Mouse (Mus musculus) megakaryocyte, embryonic 14.5 days (primary cell): Measurements from ENCODE around the gene Sf3b5.

Experiments
- FLI1 ChIP-seq: IDR thresholded peaks from 2 replicates; pipeline ENCODE4 v1.6.1; 2012; ENCODE audit warnings: low read length, inconsistent platforms, mixed read lengths
- GATA1 ChIP-seq: IDR thresholded peaks from 3 replicates; pipeline ENCODE4 v1.6.1; 2012; ENCODE audit warnings: mixed read lengths, low read length, inconsistent platforms, borderline replicate concordance

GRCm38 (mm10) chr10:12961546-12961945, 43.6 kb upstream of the Sf3b5 start:
- TF ChIP-seq GATA1 (no peak), FLI1 (no peak)
